Mouse (Mus musculus) liver, embryonic 14.5 days (tissue): ENCODE results near the gene Kiz. TPM values are rescaled to one million over a fixed set of nuclear protein-coding genes. Genes with fewer than 3 reads are reported as not detected.

Source experiments
- ATAC-seq: fragments of 200-750 bp; cut with Nextera tagmentation; 2 replicates; pipeline ENCODE4 v1.8.0; 2017; ENCODE audit warnings: moderate number of reproducible peaks, mild to moderate bottlenecking, moderate library complexity; ENCODE audit not compliant: insufficient read depth
- DNase-seq, 3 experiments: peaks; one replicate each; pipeline ENCODE4 v3.0.0-alpha.2; 2012 to 2013; ENCODE audit warnings: low read depth in 3 of 3, low spot score in 3 of 3
- H3K27ac ChIP-seq: fragments of 300-500 bp; sonication (generic); 2 replicates; pipeline ENCODE4 v1.5.1; 2014; ENCODE audit warnings: moderate library complexity, mild to moderate bottlenecking, control low read depth, inconsistent platforms
- H3K27me3 ChIP-seq: fragments of 300-500 bp; sonication (generic); 2 replicates; pipeline ENCODE4 v1.6.1; 2014; ENCODE audit warnings: mild to moderate bottlenecking, low read length, moderate library complexity; ENCODE audit not compliant: control insufficient read depth, insufficient read depth
- H3K36me3 ChIP-seq: fragments of 300-500 bp; sonication (generic); replicated peaks from 2 replicates; pipeline ENCODE4 v1.6.1; 2014; ENCODE audit warnings: low read depth; ENCODE audit not compliant: control insufficient read depth, insufficient read depth
- H3K4me1 ChIP-seq, 2 experiments: fragments of 200-500 bp in 1 of 2; fragments of 300-500 bp in 1 of 2; sonication (generic) in 1 of 2; replicated peaks; 2 replicates each; pipeline ENCODE4 v1.6.1; 2012 to 2014; ENCODE audit warnings: antibody characterized with exemption in 1 of 2, inconsistent platforms in 1 of 2, low read length in 1 of 2; ENCODE audit not compliant: control insufficient read depth in 2 of 2, insufficient read depth in 2 of 2
- H3K4me2 ChIP-seq: fragments of 300-500 bp; sonication (generic); 2 replicates; pipeline ENCODE4 v1.6.1; 2014; ENCODE audit warnings: low read depth, mild to moderate bottlenecking, control low read depth, moderate library complexity
- H3K4me3 ChIP-seq, 2 experiments: fragments of 200-500 bp in 1 of 2; fragments of 300-500 bp in 1 of 2; sonication (generic) in 1 of 2; 2 replicates each; pipeline ENCODE4 v1.5.1; 2012 to 2014; ENCODE audit warnings: low read depth in 2 of 2, low read length in 2 of 2, mild to moderate bottlenecking in 2 of 2, control low read depth in 1 of 2, inconsistent platforms in 1 of 2, moderate library complexity in 1 of 2; ENCODE audit not compliant: insufficient read depth in 1 of 2
- H3K9ac ChIP-seq: fragments of 300-500 bp; sonication (generic); replicated peaks from 2 replicates; pipeline ENCODE4 v1.6.1; 2014; ENCODE audit warnings: mild to moderate bottlenecking, control low read depth, moderate library complexity
- H3K9me3 ChIP-seq: fragments of 300-500 bp; sonication (generic); 2 replicates; pipeline ENCODE4 v1.6.1; 2016; ENCODE audit warnings: low read length, mixed read lengths; ENCODE audit not compliant: control insufficient read depth
- CTCF ChIP-seq: IDR thresholded peaks from 2 replicates; pipeline ENCODE4 v1.5.1; 2016; ENCODE audit warnings: antibody characterized with exemption, low read depth, control low read depth
- EP300 ChIP-seq: IDR thresholded peaks from 2 replicates; pipeline ENCODE4 v1.6.1; 2016; ENCODE audit warnings: antibody characterized with exemption, low read depth
- WGBS: fragments of 180-500 bp; shearing (Covaris S2); extraction: QIAGEN DNeasy Blood & Tissue Kit; methylation state at CpG from one replicate; pipeline ENCODE4 v1.1.7; 2014; ENCODE audit not compliant: insufficient replicate concordance; 5-methylcytosine and 5-hydroxymethylcytosine counted together
- polyA plus RNA-seq, 2 experiments: library from polyadenylated mRNA; depleted of rRNA in 1 of 2; stranded (reverse) in 1 of 2; unstranded in 1 of 2; fragments of >200 nt; fragmentation: Nextera tagmentation in 1 of 2; extraction: Ambion mirVana in 1 of 2; gene quantifications; 2 replicates each; pipeline versions ENCODE4 v1.2.1 to v1.2.3; 2012 to 2014

Kiz gene
- polyA plus RNA-seq, 2 experiments, result 6.5 to 11.5 TPM

DNA sequence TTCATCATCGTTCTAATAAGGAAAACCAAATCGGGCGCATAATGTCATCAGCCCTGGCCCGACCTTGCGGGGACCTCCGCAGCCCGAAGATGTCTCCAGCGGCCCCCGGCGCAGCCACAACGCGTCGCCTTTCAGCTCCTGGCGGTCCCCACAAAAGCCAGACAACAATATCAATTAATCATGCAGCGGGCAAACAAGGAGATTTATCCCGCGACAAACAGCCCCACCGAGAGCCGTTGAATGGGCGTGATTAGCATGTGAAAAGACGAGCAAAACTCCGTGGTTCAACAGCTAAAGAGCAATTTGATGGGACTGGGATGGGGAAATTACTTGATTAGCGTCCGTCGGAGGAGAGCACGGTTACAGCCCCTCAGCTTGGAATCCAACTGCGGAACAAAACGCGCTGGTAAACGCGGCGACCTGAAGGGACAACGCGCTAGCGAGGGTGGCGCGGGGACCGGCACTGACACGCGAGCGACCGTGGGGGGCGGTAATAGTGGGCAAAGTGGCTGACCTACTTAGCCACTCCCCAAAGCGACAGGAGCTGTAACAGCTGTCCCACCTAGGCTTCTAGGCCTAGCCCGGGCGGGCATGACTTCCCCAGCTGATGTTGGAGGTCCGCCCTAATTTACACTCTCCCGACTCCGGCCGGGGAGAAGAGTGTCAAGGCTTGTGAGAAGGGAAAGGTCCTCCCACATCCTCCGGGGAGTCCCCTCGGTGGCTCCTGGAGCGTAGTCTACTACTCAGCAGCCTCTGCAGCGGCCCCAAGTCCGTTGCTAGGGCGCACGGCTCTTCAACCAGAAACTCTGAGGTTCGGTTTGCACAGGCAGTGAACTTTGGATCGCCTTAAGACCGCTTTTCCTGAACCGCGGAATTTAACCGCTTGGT is 21.1 kb upstream of the Kiz start:
- TF ChIP-seq EP300, result no peak
- TF ChIP-seq CTCF, result no peak
- WGBS, result 1% methylated on average over 63 of the region's 63 CpGs
- ATAC-seq (no peak), DNase-seq (no peak)
- Histone ChIP-seq H3K9ac (no peak overlapping the region), H3K4me2 (no peak overlapping the region), H3K4me3 (no peak overlapping the region), H3K36me3 (no peaks in the 10 kb centered on the region), H3K9me3 (no peaks in the 10 kb centered on the region), H3K4me1 (no peaks in the 10 kb centered on the region), H3K27me3 (peaks cover 78% of the 10 kb centered on the region), H3K27ac (no peak overlapping the region)

DNA sequence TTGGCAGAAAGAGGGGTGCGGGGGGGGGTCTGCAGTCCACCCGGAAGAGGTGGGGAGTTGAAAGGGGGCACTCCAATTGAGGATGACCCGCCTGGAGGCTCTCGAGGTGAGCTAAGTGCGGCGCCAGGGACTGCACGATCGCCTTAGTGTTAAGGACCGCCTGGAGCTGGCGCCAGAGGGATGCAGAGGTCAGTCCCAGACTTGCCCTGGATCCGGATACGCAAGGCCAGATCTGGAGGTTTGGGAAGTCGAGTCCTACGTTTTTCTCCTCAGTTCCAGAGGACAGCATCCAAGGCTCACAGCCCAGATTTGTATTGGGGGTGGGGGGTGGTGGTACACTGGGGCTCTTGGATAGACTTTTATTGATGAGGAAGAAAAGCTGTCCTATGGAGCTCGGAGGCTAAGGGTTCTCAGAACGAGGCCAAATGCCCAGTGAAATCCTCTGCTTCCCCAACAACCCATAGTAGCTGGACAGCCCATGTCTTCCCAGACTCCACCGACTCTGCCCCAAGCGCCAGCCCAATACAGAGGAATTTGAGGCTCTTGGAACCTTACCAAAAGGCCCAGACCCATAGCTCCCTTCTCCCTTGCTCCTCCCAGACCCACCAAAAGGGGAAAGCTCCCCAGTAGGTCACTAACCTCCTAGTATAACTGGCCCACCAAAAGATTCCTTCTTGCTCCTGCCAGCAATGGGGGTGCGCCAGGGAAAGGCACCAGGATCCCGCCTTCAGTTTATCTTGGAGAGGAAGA is 20.2 kb upstream of the Kiz start:
- Histone ChIP-seq H3K9ac (no peak overlapping the region), H3K4me3 (no peak overlapping the region), H3K36me3 (no peaks in the 10 kb centered on the region), H3K27me3 (peaks cover 86% of the 10 kb centered on the region), H3K4me2 (no peak overlapping the region), H3K4me1 (no peaks in the 10 kb centered on the region), H3K27ac (no peak overlapping the region), H3K9me3 (no peaks in the 10 kb centered on the region)
- no peak for DNase-seq
- WGBS, result 2% methylated on average over 20 of the region's 20 CpGs
- TF ChIP-seq EP300, result no peak
- no peak for TF ChIP-seq CTCF
- no peak for ATAC-seq

DNA sequence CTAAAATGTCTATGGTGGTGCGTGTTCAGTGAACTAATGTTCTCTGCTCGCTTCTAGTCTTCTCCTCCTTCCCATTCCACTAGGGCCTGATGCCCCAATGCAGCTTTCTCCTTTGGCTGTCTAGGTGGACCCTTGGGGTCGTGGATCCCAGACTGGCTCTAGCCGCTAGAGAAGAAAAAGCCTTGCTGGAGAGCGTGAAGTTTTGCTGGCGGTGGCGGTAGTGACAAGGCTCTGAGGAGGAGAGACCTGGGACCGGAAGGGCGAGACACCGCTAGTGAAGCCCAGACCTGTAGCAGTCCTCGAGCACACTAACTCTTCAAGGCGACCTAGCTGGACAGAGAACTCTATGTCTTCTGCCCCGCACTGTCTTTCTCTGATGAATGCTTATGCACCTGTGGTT is 19.4 kb upstream of the Kiz start:
- WGBS, result 2% methylated on average over 13 of the region's 13 CpGs
- H3K4me1 ChIP-seq, result no peaks in the 10 kb centered on the region
- H3K4me2 ChIP-seq, result no peak overlapping the region
- no peak overlapping the region for H3K9ac ChIP-seq
- H3K27ac ChIP-seq, result no peak overlapping the region
- no peaks in the 10 kb centered on the region for H3K36me3 ChIP-seq
- no peaks in the 10 kb centered on the region for H3K9me3 ChIP-seq
- no peak for TF ChIP-seq EP300
- no peak for TF ChIP-seq CTCF
- peaks cover 93% of the 10 kb centered on the region for H3K27me3 ChIP-seq
- ATAC-seq (no peak), DNase-seq (no peak)
- H3K4me3 ChIP-seq, result no peak overlapping the region

DNA sequence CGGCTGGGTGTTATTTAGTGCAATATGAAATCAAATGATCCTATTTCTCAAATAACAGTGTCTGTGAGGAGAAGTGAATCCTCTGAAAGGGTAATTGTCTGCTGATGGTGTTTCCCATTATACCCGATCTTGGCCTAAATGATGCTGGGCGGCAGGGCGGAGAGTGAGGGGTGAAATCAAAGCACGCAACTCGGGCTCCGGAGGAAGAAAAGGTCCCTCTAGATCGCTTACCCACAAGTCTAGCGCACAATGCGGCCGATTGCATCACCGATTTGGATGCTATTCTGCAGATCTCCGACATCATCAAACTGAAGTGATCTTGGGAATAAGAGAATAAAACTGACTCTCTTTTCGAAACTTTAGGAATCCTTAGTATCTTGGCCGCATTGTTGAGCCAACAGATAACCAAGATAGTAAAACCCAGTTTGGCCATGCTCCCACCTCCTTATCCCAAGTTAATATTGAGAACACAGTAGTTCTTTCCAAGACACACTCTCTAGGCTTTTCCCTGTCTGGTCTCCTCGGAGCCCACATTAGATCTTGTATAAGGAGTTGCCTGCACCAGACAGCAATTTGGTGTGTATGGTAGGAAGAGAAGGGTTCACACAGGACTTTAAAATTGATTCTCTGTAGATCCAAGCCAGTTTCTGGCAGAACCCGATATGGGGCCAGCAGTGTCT is 18.7 kb upstream of the Kiz start:
- Histone ChIP-seq H3K4me2 (no peak overlapping the region), H3K9ac (no peak overlapping the region), H3K9me3 (no peaks in the 10 kb centered on the region), H3K27me3 (peaks cover 91% of the 10 kb centered on the region), H3K4me3 (no peak overlapping the region), H3K36me3 (no peaks in the 10 kb centered on the region), H3K4me1 (no peaks in the 10 kb centered on the region), H3K27ac (no peak overlapping the region)
- TF ChIP-seq CTCF (no peak), EP300 (no peak)
- 7% methylated on average over 17 of the region's 17 CpGs for WGBS
- ATAC-seq (no peak), DNase-seq (no peak)

DNA sequence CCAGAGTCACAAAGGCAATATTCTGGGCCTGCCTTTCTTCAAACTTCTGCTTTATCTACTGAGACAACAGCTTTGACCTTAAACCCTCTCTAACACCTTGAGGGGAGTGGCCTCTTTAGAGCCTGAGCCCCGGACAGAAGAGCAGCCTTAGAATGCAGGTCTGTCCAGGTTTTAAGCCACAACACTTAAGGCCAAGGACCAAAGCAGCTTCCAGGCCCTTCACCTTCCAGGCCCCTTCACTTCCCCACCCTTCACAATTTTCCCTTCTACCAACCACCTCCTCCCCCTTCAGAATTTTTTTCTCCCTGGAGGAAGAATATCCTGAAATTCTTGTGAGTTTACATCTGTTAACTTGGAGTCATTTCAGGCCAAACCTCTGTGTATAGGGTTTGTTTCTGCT is 18.0 kb upstream of the Kiz start:
- ATAC-seq, result no peak
- no peaks in the 10 kb centered on the region for H3K9me3 ChIP-seq
- no peaks in the 10 kb centered on the region for H3K4me1 ChIP-seq
- peaks cover 85% of the 10 kb centered on the region for H3K27me3 ChIP-seq
- H3K27ac ChIP-seq, result no peak overlapping the region
- WGBS, result 0% methylated on average over 1 of the region's 1 CpGs
- no peak for DNase-seq
- no peak overlapping the region for H3K4me3 ChIP-seq
- H3K4me2 ChIP-seq, result no peak overlapping the region
- no peaks in the 10 kb centered on the region for H3K36me3 ChIP-seq
- no peak for TF ChIP-seq EP300
- no peak for TF ChIP-seq CTCF
- H3K9ac ChIP-seq, result no peak overlapping the region
